Mouse (Mus musculus): ENCODE results near the gene Olfr692. TPM values are rescaled to one million over a fixed set of nuclear protein-coding genes. Genes with fewer than 3 reads are reported as not detected.
A peak's percentile ranks its signal among the peaks of the same experiment; 100 is the strongest.
"Not testable (repeated sequence)": the region's sequence is repeated elsewhere in the genome, so short reads cannot be mapped to it uniquely, and the experiment has no call there.

The Olfr692 gene
- not detected for total RNA-seq (2022)

DNA sequence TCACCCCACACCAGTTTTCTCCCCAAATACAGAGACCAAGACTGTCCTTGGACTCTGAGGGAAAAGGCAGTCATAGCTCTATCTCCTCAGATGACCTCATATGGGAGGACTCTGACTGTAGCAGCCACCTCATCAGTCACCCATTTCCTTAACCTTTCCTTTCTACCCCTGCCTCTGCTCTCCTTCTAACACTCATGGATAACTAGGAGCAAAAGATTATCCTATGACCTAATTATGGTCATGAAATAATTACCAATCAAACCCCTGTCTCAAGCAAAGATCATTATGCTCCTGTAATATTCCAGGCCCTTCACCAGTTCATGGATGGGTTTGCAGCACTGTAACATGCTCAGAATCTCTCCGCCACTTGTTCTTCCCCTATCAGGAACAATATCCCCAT is at the start of gene Olfr692:
Olfr692 (plus strand) TSS at position 301 of the 400 bp plus-strand sequence.
- no peak for DNase-seq

DNA sequence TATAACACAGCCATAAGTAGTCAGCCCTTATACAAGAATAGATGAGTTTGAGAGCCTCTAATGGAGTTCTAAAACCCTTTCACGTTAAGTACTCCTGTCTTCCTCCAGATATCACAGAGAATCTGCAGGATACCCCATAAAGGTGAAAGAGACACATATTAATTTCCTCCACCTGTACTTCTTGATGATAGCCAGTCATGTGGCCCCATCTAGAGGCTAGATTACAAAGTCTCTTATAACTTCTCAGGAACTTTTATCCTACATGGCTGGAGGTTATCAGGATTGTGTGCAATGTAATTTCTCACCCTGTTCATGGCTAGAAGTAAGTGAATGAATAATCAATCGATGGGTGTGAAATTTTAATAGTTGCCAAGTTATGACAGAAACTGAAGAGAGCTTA is 42.7 kb upstream of the Olfr692 start:
- no peak for DNase-seq

DNA sequence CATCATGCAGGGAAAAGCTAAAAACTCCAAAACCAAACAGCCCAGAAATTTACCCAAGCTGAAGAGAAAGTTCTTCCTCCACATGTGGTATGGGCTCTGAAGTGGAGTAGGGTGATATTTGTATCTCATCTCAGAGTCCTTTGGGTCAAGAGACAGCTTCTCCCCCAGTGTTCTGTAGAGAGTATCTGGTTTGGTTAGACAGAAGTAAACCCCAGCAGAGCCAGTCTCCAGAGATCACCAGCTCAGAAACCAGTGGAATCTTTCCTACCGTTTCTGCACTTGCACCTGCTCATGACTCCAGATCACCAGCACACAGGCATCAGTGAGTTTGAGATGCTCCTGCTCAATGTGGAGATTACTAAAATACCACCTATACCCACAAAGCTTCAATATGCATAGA is 34.0 kb upstream of the Olfr692 start, which contains the start of gene Olfr690:
Olfr690 (minus strand) TSS at position 101 of the 400 bp plus-strand sequence.
- no peak for DNase-seq

DNA sequence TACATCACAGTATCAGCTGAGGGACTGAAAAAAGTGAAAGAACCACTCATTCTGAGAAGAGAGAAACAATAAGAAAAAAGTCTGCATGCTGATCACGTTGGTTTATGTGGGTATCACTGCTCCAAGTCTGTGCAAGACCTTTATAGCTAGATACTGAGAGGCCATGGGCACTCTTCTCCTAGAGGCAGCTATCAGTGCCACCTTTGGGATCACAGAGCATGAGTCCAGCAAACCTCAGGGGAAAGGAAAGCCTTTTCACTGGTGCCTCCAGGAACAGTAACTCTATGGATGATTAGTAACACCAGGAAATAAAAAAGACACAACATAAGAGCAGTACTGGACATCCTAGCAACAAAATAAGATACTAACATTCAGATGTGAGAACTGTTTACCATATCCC is 25.9 kb upstream of the Olfr692 start, which contains the start of gene Olfr691:
Olfr691 (minus strand) TSS at position 101 of the 400 bp plus-strand sequence.
- no peak for DNase-seq

DNA sequence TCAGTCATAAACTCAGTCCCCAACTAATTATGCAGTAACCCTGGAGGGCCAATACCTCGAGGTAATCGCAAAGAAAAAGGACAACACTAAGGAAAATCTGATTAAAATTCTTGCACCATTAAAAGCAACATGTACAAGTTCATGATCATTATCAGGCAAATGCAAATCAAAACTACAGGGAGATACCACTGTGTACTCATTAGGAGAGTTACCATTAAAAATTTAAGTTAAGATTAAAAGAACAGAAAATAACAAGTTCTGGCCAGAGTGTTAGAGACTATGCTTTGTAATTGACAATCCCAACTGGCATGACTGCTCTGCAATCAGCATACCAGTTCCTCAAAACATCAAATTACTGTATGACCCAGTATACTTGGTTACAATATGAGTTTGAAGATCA is 25.3 kb upstream of the Olfr692 start:
- no peak for DNase-seq

DNA sequence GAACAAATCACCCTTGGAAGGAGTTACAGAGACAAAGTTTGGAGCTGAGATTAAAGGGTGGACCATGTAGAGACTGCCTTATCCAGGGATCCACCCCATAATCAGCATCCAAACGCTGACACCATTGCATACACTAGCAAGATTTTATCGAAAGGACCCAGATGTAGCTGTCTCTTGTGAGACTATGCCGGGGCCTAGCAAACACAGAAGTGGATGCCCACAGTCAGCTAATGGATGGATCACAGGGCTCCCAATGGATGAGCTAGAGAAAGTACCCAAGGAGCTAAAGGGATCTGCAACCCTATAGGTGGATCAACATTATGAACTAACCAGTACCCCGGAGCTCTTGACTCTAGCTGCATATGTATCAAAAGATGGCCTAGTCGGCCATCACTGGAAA is 12.0 kb upstream of the Olfr692 start:
- DNase-seq = not testable (repeated sequence)

DNA sequence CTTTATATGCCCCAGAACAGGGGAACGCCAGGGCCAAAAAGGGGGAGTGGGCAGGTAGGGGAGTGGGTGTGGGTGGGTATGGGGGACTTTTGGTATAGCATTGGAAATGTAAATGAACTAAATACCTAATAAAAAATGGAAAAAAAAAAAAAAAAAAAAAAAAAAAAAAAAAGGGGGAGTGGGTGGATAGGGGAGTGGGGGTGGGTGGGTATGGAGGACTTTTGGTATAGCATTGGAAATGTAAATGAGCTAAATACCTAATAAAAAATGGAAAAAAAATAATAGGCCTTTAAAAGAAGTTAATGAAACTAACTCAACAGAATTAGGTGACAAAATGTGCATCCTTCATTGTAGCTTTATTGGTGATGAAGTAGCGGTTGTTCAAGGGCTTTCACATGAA is 11.5 kb upstream of the Olfr692 start:
- not testable (repeated sequence) for DNase-seq

DNA sequence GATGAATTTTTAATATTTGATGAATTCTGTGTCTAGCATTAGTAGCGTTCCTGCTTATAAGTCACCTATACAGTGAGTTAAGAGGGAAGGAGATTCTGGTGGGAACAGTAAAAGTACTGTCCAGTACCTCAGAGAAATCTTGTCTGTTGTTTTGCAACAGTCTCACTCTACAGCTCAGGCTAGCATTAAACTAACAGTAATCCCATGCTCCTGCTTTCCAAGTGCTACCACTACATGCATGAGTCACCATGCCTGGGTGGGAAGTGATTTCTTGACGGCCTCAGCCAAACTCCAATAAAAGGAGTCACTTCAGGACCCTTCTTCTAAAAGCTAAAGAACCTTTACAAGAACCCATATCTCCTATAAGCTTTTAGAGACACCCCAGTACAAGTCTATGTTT is 6.3 kb upstream of the Olfr692 start:
- no peak for DNase-seq

DNA sequence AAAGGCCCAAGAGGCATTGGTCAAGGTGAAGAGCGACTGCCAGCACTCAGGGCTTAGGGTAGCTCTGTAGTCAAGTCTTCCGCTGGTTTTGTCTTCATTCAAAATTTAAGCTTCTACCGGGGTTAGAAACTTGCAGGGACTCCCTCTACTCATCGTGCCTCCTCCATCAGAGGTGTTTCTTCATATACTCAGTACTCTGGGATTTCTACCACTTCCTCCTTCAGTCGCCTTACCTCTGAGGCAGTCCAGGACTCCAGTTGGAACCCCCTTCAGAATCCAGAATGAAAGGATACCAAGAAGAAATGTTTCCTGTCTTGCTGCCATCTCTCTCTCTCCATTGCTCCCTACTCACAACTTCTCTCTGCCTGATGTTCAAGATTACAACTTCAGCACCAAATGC is 762 bp upstream of the Olfr692 start:
- no peak for DNase-seq

DNA sequence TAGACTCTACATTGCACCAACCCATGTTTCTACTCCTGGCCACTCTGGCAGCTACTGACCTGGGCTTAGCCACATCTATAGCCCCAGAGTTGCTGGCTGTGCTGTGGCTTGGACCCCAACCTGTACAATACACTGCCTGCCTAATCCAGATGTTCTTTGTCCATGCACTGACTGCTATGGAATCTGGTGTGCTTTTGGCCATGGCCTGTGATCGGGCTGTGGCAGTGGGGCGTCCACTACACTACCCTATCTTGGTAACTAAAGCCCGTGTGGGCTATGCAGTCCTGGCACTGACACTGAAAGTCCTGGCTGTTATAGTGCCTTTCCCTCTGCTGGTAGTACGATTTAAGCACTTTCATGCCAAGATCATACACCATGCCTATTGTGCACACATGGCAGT is 491 bp downstream of the Olfr692 start:
- DNase-seq = no peak

DNA sequence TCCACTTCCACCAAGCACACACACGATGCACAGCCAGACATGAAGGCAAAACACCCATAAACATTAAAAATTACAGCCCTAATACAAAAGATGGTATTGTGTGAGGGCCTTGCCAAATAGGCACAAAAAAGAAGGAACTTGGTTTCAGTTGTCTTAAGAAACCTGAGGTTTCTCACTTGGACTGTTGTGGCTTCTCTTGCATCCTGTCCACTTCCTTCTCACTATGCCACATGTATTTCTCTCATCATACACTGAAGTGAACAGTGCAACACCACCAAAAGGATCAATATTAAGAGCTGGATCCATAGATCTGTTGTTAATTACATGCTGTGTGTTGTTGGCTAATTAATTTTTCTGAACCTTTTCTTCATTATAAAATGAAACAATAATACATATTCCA is 4.9 kb downstream of the Olfr692 start:
- no peak for DNase-seq

DNA sequence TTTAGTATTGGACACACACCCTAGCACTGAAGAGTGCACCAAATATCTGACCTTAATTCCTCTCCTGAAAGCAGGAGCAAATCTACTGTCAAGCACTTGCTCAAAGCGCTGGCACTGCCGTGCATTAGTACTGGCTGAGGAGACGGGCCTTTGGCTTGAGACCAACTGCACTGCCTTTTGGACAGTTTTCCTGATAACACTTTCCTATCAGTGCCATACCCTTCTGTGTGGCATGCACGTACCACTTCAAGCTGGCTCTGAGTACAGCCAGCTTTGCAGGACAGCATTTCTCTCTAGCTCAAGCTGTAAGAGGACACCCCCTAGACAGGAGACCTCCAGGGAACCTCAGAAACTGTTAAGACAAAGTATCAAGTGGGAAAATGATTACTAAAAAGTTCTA is 5.5 kb downstream of the Olfr692 start:
- no peak for DNase-seq

DNA sequence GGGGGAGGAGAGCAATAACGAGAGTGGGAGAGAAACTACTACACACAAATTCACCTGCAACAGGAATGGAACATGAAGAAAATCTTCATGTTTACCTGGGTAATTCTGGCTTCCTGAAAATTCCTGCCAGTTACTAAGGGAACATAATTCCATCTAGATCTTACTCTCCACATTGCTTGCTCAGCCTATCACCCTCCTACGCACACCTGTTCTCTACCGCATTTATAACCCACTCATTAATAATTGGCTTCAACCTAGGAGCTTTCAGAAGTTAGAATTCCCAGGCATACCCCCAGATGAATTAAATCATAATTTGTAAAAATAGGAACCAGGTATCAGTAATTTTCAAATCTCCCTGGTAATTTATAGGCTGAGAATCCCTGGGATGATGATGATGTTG is 5.9 kb downstream of the Olfr692 start:
- no peak for DNase-seq

DNA sequence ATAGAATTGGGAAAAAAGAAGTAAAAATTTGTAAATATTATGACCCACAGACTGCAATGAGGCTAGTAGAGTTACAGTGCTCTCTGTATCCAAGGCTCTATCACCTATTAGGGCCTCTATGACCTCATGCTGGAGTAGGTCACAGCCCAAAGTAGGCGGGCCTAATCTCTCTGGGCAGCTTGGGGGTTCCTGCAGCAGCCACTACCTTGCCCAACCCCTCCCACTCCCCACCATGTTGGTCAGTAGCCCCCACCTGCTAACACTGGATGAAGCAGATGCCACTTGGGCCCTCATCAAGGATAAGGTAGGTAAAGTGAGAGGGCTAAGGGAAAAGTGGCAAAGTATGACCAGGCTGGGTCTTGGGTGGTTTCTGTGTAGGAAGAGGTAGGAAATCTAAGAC is 6.8 kb downstream of the Olfr692 start, which contains the start of gene Gm5901:
Gm5901 (plus strand) TSS at position 173 of the 400 bp plus-strand sequence.
- no peak for DNase-seq

DNA sequence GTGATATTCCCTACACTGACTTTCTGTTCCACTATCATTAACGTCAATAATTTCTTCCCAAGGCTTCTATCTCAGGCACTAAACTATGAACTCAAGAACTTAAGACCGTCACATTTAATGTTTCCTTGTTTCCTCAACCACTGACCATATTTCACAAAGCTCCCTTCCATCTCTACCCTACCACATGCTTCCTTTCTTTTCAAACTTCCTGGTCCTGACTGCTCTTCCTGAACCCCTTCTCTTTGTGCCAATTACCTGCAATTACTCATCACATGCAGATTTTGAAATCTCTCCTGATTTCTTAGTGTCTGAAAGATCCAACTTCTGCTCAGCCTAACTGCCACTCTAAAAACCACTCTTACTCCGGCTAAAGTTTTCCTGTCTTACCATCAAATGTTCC is 12.3 kb downstream of the Olfr692 start:
- no peak for DNase-seq

DNA sequence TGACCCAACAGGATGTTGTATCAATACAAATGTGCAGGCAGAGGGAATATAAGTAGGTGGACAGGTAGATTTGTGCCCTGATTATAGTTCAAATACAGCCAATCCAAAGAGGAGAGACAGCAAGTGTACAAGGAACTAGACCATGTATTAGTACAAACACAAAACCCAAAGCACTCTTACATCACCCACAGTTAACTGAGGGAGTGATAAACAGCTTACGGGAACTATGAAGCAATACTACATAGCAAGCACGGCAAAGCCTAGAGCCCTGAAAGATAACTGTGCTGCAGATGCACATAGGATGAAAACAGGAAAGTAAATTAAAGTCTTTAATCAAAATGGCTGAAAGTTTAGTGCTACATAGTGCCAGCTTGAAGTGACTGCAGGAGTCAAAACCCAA is 19.7 kb downstream of the Olfr692 start:
- no peak for DNase-seq

DNA sequence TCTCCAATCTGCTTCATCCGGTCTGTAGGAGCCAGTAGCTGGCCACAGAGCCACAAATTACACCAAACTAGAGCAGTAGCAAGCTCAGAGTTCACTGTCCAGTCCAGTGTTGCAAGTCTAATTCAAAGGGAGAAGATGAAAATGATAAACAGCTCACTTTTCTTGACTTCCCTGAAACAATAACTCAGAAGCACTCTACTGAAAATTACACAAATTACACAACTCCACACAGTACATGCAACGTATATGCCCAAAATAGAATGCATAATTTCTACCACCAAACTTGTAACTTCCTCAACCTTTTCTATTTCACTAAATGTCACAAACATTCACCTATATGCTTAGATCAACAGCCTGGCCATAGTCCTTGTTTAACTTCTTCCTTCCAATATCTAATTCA is 22.2 kb downstream of the Olfr692 start:
- no peak for DNase-seq

DNA sequence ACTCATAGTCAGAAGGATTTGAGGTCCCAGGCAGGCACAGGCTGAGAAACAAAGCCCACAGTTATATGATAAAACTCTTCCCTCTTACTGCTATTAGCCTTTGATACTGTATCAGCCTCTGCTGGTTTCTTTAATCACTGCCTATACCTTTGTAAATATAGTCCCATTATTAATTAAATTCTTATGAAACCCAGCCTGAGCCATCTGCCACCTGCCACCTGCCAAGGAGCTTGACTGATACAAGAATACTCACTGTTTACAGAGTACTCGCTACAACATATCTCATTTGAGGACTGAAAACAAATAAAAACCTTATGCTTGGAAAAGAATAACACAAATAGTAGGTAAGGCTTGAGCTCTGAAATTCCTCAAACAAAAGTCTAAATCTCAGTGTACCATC is 26.6 kb downstream of the Olfr692 start:
- DNase-seq = no peak

DNA sequence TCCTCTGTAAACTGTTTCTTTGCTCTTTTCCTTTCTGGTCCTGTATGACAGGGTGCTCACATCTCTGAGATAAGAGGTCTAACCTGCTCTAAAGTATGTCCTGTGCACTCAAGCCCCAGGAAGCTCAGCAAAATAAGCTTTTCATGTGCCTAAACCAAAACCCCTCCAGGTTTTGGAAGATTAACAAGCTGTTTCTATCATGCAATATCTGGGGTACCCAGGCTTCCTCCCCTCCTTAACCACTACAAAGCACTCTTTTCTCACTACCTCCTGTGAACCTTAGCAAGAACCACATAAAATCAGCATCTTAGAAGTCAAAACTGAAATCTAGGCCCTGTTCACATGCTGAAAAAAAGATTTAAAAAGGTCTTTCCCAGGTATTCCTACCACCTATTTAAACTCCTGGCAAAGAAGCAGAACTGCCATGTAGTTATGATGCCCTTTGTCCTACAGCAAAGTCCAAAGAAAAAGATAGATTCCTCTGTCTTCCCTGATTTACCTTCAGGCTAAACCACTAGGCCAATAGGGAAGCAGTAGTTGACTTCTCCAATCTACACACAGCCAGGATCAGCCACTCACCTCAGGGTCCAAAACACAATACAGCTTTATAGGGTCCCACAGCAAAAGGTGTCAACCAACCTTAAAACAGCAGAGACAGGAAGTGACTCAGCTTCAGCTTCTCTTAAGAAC is 27.2 kb downstream of the Olfr692 start:
- DNase-seq = no peak

DNA sequence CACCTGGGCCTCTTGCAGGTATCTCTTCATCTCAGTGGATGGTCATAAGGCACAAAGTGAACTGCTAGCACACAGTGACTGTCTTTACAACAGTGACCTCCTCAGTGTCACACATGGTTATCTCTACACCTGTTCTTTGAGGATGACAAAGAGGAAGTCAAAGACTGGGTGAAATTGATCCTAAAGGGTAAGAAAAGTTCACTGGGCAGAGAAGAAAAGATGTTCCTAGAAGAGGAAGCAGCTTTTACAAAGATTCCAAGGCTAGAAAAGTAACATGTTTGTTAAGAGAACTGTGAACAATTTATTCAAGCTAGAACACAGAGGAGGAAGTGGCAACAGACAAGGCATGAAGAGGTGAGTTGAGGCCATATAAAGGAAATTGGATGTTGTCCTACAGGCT is 28.1 kb downstream of the Olfr692 start:
- DNase-seq = no peak

DNA sequence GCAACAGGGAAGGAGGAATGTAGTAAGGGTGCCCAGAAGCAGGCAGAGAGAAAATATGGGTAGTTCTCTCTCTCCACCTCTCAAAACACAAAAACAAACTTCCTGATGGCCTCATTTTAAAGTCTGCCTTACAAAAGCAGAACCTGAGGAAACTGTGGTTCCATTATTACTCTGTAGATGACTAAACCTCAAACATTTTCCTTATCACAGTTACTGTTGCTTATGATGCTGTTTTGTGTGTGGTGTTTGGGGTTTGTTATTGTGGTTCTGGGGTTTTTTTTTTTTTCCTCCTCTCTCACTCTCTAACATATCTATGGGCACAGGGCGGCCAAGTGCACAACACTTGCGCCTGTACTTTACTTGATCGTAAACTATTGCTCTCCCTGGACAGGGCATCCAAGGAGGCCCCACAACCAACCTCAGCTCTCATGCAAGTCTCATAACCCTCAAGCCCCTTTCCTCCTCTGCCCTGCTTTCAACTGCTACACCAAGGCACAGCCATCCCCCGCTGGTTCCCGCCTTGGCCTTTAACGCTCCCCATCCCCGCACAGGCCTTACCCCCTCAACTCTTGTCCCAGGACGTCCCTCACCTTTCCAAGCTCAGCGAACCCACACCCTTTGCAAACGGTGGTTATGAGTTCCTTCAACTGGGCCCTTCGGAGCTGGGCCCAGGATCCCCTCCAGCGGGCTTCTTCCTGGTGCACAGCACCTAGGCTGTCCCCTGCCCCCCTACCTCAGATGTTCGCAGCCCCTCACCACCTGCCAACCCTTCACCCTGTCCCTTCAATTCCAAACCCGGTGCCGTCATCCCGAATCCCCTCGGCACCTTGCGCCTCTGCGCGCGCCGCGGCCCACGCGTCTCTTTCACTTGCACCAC is 31.3 kb downstream of the Olfr692 start:
- DNase-seq = no peak

DNA sequence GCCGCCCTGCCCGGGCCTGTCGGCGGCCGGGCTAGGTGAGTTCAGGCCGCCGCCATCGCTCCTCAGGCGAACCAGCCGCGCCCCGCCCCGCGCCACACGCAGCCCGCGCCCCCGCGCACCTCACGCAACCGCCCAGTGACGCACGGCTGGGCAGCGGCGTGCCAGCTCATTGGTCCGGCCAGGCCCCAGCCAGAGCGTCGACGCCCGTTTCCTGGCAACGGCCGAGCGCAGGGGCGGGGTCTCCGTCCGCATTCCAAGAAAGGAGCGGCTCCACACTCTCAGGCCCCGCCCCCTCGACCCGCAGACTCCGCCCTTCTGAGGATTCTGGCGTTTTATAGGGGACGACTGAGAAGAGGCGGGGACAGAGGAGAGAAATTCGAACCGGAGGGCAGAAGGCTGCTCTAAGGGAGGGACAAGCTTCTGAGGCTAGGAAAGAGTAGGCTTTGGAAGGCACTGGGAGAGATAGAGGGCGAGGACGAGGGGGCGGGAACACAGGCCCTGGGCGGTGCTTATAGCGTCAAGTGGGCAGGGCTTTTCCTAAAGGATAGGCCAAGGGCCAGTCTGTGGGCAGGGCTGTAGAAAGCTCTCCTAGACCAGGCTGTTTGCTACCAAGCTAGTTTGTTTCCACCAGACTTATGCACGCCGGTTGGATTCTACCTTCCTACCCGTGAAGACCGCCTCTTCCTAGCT is 32.0 kb downstream of the Olfr692 start, which contains the start of gene Fam160a2:
Fam160a2 (minus strand) TSS at position 120 of the 690 bp plus-strand sequence.
- DNase-seq = peak; percentile 100

DNA sequence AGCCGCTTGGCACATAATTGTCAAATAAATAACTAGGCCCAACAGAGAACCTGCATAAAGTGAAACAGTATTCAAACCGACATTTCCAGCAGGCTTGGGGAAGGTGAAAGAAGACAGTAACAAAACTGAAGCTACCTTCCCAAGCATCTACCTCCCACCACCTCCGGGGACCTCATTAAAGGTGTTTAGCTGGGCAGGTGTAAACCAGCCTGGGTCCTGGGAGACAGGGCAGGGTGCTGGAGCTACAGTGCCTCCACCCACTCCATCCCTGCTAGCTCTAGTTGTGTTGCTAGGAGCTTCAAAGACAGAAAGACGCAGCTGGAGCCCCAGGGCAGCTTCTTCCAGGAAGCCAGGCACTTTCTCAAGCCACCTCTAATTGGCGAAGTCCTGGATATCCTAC is 36.2 kb downstream of the Olfr692 start, which contains the start of gene Cnga4:
Cnga4 (plus strand) TSS at position 301 of the 400 bp plus-strand sequence.
- DNase-seq = no peak
